Mouse (Mus musculus) forebrain, embryonic 11.5 days (tissue): ENCODE results near the gene Setd3. TPM values are rescaled to one million over a fixed set of nuclear protein-coding genes. Genes with fewer than 3 reads are reported as not detected.
A peak's percentile ranks its signal among the peaks of the same experiment; 100 is the strongest.

Experiments used
- ATAC-seq: fragments of 200-750 bp; cut with Nextera tagmentation; replicated peaks from 2 replicates; pipeline ENCODE4 v1.8.0; 2017; ENCODE audit warnings: moderate TSS enrichment; ENCODE audit not compliant: low FRiP score
- DNase-seq: peaks from one replicate; pipeline ENCODE4 v3.0.0-alpha.2; 2017; ENCODE audit warnings: low spot score
- H3K27ac ChIP-seq: fragments of 300-500 bp; sonication (generic); 2 replicates; pipeline ENCODE4 v1.5.1; 2014; ENCODE audit warnings: low read depth, low read length
- H3K27me3 ChIP-seq: fragments of 300-500 bp; sonication (generic); 2 replicates; pipeline ENCODE4 v1.6.1; 2014; ENCODE audit warnings: mild to moderate bottlenecking, low read length, mixed read lengths; ENCODE audit not compliant: control insufficient read depth, insufficient read depth
- H3K36me3 ChIP-seq: fragments of 300-500 bp; sonication (generic); 2 replicates; pipeline ENCODE4 v1.6.1; 2014; ENCODE audit warnings: mild to moderate bottlenecking, low read length, moderate library complexity, mixed read lengths; ENCODE audit not compliant: control insufficient read depth, insufficient read depth
- H3K4me1 ChIP-seq: fragments of 300-500 bp; sonication (generic); replicated peaks from 2 replicates; pipeline ENCODE4 v1.6.1; 2014; ENCODE audit warnings: low read length, mixed read lengths; ENCODE audit not compliant: control insufficient read depth, insufficient read depth
- H3K4me2 ChIP-seq: fragments of 300-500 bp; sonication (generic); 2 replicates; pipeline ENCODE4 v1.6.1; 2014; ENCODE audit warnings: low read depth, mild to moderate bottlenecking, low read length, moderate library complexity, mixed read lengths; ENCODE audit not compliant: severe bottlenecking
- H3K4me3 ChIP-seq: fragments of 300-500 bp; sonication (generic); 2 replicates; pipeline ENCODE4 v1.5.1; 2014; ENCODE audit warnings: low read depth, low read length
- H3K9ac ChIP-seq: fragments of 300-500 bp; sonication (generic); 2 replicates; pipeline ENCODE4 v1.6.1; 2014; ENCODE audit warnings: low read length
- H3K9me3 ChIP-seq: fragments of 300-500 bp; sonication (generic); 2 replicates; pipeline ENCODE4 v1.6.1; 2016; ENCODE audit warnings: low read length, mixed read lengths; ENCODE audit not compliant: control insufficient read depth
- WGBS: fragments of 180-500 bp; shearing (Covaris S2); extraction: QIAGEN DNeasy Blood & Tissue Kit; methylation state at CpG from one replicate; pipeline ENCODE4 v1.1.7; 2014; 5-methylcytosine and 5-hydroxymethylcytosine counted together
- polyA plus RNA-seq: library from polyadenylated mRNA; unstranded; fragments of >200 nt; fragmentation: Nextera tagmentation; extraction: Ambion mirVana; gene quantifications from 2 replicates; pipeline ENCODE4 v1.2.1, GENCODE M21; 2014

The Setd3 gene
- polyA plus RNA-seq, 1 experiment from 2014 or later: 85.9 TPM

DNA sequence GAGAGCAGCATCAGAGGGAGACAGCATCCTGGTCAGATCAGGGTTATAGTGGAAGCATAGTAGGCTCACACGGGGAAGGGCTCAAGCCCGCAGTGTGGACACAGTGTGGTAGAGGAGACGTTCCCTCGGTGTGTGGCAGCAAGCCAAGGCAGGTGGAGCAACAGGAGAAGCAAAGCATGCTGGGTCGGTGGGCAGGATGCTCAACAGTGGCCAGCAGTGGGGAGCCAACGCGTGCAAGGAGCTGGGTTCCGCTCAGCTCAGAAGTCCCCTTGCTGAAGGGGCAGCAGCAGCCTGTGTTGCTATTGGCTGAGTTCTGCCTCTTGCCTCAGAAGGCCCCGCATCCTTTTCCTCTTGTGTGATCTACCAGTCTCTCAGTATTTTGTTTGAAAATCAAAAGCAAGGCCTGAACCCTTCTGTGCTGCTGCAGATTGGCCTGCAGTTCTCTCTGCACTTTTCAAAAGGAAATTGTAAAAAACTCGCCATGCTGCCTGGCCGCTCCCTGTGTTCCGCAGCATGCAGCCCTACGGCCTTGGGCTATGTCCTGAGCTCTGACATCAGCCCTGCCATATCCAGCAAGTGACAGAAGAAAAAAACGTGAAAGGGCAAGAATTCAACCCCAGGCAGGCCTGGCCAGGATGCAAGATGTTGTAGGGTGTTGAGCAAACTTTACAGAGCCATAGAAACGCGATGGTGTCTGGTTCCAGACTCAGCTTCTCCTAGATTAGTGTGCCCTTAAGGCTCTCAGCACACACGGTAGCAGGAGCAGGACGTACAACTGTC lies 80.7 kb downstream of the Setd3 start:
- H3K27me3 ChIP-seq: no peaks in the 10 kb centered on the region
- H3K4me1 ChIP-seq: no peaks in the 10 kb centered on the region
- DNase-seq: peak; percentile 50
- H3K4me2 ChIP-seq: no peak overlapping the region
- no peaks in the 10 kb centered on the region for H3K36me3 ChIP-seq
- no peaks in the 10 kb centered on the region for H3K9me3 ChIP-seq
- WGBS: 70% methylated on average over 18 of the region's 18 CpGs
- H3K4me3 ChIP-seq: no peak overlapping the region
- H3K9ac ChIP-seq: no peak overlapping the region
- no peak for ATAC-seq
- no peak overlapping the region for H3K27ac ChIP-seq

DNA sequence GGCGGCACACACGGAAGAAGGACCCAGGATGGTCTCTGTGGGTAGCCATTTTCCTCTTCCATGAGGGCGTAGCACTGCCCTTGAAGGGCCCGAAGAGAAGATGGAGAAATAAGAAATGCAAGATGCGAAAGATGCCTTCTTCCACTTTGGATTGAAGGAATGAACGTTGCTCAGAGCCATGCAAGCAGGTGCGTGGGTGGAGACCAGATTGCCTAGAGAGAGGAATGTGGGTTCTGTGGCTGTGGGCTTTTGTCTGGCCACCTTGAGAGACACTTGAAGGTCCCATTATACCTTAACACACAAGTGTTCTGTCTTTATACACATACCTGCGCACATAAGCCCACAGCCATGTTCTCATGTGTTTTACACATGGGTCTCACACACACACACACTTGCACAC lies 81.5 kb downstream of the Setd3 start:
- Histone ChIP-seq H3K4me2 (no peak overlapping the region), H3K27me3 (no peaks in the 10 kb centered on the region), H3K9ac (no peak overlapping the region), H3K4me3 (no peak overlapping the region), H3K9me3 (no peaks in the 10 kb centered on the region), H3K27ac (no peak overlapping the region), H3K4me1 (no peaks in the 10 kb centered on the region), H3K36me3 (no peaks in the 10 kb centered on the region)
- DNase-seq (peak; percentile 33), ATAC-seq (no peak)
- 91% methylated on average over 8 of the region's 8 CpGs for WGBS

DNA sequence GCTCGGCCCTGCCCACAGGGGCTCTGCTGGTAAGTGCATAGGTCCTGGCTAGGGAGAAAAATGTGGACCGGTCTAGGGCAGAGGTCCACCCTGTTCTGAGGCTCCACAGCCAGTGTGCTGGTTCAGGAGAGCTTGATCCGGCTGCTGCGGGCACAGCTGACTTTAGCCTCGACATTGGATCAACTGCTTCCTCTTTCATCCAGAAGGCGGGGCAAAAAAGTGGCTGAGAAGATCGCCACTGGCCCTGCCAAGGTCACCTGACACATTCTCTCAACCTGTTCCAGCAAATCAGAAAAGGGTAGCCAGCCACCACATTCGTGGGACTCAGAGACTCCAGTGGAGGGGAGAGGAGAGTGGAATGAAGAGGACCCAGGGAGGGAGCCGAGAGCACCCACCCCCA lies 90.9 kb downstream of the Setd3 start:
- Histone ChIP-seq H3K36me3 (no peaks in the 10 kb centered on the region), H3K27ac (no peak overlapping the region), H3K4me2 (no peak overlapping the region), H3K27me3 (no peaks in the 10 kb centered on the region), H3K9me3 (no peaks in the 10 kb centered on the region), H3K4me3 (no peak overlapping the region), H3K9ac (no peak overlapping the region), H3K4me1 (no peaks in the 10 kb centered on the region)
- ATAC-seq: no peak
- DNase-seq: no peak
- 81% methylated on average over 9 of the region's 9 CpGs for WGBS

DNA sequence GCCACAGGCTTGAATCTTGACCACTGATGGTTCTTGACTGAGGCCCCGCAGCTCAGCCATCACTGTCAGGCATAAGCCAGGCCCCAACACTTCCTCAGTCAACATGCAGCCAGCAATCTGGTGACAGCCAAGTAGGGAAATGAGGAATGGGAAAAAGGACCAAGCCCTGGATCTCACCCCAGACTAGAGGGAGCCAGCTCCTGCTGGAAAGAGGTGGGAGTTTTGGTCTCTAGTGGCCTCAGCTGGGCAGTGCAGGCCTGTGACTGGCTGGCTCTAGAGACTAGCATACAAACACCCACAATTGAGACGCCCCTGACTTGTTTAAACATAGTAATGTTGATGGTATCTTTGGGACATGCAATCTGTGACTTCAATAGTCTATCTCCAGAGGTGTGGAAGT lies 91.6 kb downstream of the Setd3 start:
- H3K9me3 ChIP-seq: no peaks in the 10 kb centered on the region
- no peaks in the 10 kb centered on the region for H3K36me3 ChIP-seq
- no peak overlapping the region for H3K27ac ChIP-seq
- no peak overlapping the region for H3K4me2 ChIP-seq
- no peaks in the 10 kb centered on the region for H3K27me3 ChIP-seq
- DNase-seq: no peak
- H3K4me1 ChIP-seq: no peaks in the 10 kb centered on the region
- no peak overlapping the region for H3K9ac ChIP-seq
- no peak for ATAC-seq
- H3K4me3 ChIP-seq: no peak overlapping the region
- WGBS: 82% methylated on average over 2 of the region's 2 CpGs

DNA sequence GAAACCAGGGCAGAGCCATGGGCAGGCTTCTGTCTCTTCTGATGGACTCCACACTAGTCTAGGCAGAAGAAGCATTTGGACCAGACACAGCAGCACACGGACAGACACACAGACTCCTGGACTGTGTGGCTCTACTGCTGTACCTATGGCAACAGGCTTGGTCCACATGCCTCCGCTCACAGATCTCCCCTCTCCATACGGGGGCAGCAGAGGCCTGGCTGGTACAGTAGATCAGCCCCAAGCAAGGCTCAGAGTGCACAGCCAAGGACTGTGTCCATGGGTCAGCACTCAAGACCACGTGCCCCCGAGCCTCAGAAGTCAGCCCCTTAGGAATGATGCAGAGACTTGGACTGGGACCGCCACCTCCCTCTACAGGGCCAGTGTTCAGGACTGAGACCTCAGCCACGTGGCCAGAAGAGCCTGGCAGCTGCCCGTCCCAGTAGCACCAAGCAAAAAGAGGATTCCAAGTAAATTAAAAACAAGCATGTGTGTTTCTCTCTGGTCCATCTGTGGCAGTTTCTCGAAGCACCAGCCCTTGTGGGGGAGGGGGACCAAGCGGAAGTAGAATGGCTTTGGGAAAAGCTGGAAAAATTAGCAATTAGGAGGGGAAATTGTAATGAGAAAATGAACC lies 100.9 kb downstream of the Setd3 start:
- Histone ChIP-seq H3K4me2 (no peak overlapping the region), H3K4me3 (no peak overlapping the region), H3K9me3 (no peaks in the 10 kb centered on the region), H3K4me1 (no peaks in the 10 kb centered on the region; the same call in 1 of the 2 replicates), H3K27ac (no peak overlapping the region), H3K36me3 (no peaks in the 10 kb centered on the region), H3K27me3 (no peaks in the 10 kb centered on the region), H3K9ac (no peak overlapping the region)
- DNase-seq (no peak), ATAC-seq (no peak)
- 72% methylated on average over 10 of the region's 10 CpGs for WGBS

DNA sequence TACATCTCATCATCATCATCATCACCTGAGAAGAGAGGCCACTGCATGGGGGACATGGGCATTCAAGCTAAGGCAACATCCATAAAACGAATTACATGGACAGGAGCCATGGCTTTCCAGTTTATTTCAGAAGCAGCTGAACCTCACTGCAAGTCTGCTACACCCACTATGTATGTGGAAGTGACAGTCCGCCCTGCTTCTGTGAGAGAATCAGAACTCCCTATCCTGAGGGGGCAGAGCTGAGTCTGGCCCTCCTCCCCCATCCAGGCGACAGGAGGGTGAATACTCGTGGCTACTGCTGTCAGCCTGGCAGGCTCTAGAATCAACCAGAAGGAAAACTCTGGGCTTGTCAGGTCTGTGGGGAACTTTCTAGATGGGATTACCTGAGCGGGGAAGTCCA lies 106.2 kb downstream of the Setd3 start:
- H3K27ac ChIP-seq: no peak overlapping the region
- no peaks in the 10 kb centered on the region for H3K27me3 ChIP-seq
- H3K4me3 ChIP-seq: no peak overlapping the region
- H3K4me2 ChIP-seq: no peak overlapping the region
- H3K9ac ChIP-seq: no peak overlapping the region
- ATAC-seq (no peak), DNase-seq (no peak)
- WGBS: 72% methylated on average over 5 of the region's 5 CpGs
- H3K4me1 ChIP-seq: 0 out of 2 replicates have a peak, but pooled peaks cover 1% of the 10 kb centered on the region
- H3K36me3 ChIP-seq: no peaks in the 10 kb centered on the region
- no peaks in the 10 kb centered on the region for H3K9me3 ChIP-seq

DNA sequence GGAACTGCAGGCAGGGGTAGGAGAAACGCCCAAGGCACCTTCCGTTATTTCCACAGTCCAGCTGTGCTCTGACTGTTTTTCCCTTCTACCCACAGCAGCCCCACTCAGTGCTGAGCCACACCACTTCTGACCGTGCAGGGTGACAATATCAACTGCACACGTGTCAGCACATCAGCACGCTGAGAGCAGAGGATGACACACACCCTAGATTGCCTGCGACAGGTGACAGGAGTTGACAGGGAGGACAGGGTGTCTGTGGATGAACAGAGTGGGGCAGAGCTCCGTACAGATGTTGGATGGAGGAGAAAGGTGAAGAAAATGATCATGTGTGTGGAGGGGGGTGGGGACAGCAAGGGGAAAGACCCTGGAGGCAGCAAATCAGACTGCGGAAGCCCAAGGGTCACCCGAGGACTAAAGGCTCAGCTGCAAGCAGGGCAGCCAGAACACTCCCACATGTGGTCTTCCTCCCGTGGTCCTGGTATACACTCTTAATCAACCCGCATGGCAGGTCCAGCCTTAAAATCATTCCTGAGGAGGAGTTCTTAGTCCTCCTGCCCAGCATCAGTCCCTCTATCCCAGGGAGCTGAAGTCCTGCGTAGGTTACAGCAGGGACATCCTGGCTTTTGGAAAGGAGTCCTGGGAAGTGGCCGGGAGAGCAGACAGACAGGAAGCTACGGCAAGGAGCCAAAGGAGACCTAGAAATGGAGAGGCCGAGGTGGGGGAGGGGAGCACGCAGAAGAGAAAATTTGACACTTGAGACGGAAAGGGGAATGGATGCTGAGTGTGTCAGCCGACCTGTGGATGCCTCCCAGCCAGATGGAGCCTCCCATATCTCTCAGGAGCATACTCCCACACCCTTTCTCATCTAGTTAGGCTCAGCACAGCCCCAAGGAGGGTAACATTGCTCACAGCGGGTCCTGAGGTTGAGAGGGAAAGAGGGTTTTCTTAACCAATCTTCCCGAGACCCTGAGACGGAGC lies 108.1 kb downstream of the Setd3 start:
- H3K4me1 ChIP-seq: 0 out of 2 replicates have a peak, but pooled peaks cover 1% of the 10 kb centered on the region
- ATAC-seq: no peak
- H3K4me3 ChIP-seq: no peak overlapping the region
- H3K27ac ChIP-seq: no peak overlapping the region
- no peak overlapping the region for H3K9ac ChIP-seq
- no peaks in the 10 kb centered on the region for H3K9me3 ChIP-seq
- H3K36me3 ChIP-seq: no peaks in the 10 kb centered on the region
- no peak overlapping the region for H3K4me2 ChIP-seq
- H3K27me3 ChIP-seq: no peaks in the 10 kb centered on the region
- no peak for DNase-seq
- WGBS: 72% methylated on average over 21 of the region's 21 CpGs

DNA sequence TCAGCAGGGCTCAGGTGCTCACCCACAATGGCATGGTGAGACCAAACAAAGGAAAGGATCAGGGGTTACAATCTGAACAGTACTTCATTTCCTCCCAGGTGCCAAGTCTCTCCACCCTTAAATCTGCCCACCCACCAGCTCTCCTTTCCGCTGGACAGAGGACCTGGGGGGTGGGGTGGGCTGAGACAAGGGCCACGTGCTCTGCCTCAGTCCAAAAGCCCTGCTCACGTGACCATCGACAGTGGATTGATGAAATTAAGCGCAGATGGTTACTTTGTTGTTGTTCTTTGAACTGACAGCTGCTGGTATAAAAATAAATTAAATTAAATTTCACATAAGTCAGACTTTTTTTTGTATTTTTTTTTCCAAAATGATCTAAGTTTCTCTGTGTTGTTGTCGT lies 109.6 kb downstream of the Setd3 start:
- WGBS: 68% methylated on average over 6 of the region's 6 CpGs
- ATAC-seq: no peak

More for the DNA sequence above, 109.6 kb downstream of the Setd3 start:
- H3K4me1 ChIP-seq: 0 out of 2 replicates have a peak, but pooled peaks cover 1% of the 10 kb centered on the region
- no peak for DNase-seq
- no peak overlapping the region for H3K4me3 ChIP-seq
- H3K27ac ChIP-seq: no peak overlapping the region
- no peaks in the 10 kb centered on the region for H3K36me3 ChIP-seq
- H3K27me3 ChIP-seq: no peaks in the 10 kb centered on the region
- H3K4me2 ChIP-seq: no peak overlapping the region
- no peak overlapping the region for H3K9ac ChIP-seq
- H3K9me3 ChIP-seq: no peaks in the 10 kb centered on the region
